Mouse (Mus musculus): ENCODE measurements at regions not wholly inside any gene's neighbourhood (a gene's known extent, or its start where the extent isn't known, plus 50 kb on each side); places are given as distances from the start of the nearest gene placed in this dataset.

GRCm38 (mm10) chr6:126588761-126589160 is 53.5 kb upstream of the Kcna5 start:
- no peak for DNase-seq (ENCODE audit: low spot score in 2 of 2)

GRCm38 (mm10) chr6:126587476-126587875 is 52.3 kb upstream of the Kcna5 start:
- DNase-seq (ENCODE audit: low spot score in 2 of 2), result no peak

- peak; percentile 81 to 82 for DNase-seq (ENCODE audit: low spot score in 2 of 2)
Observed at GRCm38 (mm10) chr6:126585813-126586212, 50.6 kb upstream of the Kcna5 start.

All from layer of hippocampus, postnatal 10 days (tissue).